Mouse (Mus musculus): Measurements from ENCODE around the gene Kif5a.

- TF ChIP-seq ZC3H11A (IDR thresholded peaks at IDR 0.05; ENCODE audit: borderline replicate concordance, low read depth, low read length), result no peak
- no peak for TF ChIP-seq HCFC1 (IDR thresholded peaks at IDR 0.05; ENCODE audit: borderline replicate concordance, insufficient read depth, low read length)
These were observed 53.1 kb downstream of the Kif5a start for GRCm38 (mm10) chr10:127209928-127210570.

Data from ES-E14 (cell line).